Mouse (Mus musculus): Measurements from ENCODE around the gene Cyp46a1.

The Cyp46a1 gene

DNA sequence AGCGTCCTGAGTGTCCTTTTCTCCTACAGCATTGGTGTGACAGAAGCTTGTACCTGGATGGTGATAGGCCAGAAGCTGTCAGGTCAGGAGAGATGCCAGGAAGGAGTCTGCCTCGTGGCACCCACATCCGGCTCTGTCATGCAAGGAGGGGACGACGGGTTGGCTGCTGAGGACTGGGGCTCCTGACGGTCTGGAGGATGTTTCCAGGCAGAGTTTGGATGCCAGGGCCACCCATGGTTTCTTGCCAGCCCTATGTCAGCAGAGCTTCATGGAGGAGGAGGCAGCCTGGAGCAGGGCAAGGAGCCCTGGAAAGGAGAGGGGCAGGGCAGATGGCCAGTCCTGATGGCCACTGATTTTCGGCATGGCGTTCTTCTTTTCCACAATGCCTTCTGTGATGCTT lies 65.0 kb downstream of the Cyp46a1 start:
- DNase-seq (ENCODE audit: low spot score): no peak

- DNase-seq (ENCODE audit: low spot score): no peak
Observed at GRCm38 (mm10) chr12:108400951-108401350, 66.8 kb downstream of the Cyp46a1 start.

DNA sequence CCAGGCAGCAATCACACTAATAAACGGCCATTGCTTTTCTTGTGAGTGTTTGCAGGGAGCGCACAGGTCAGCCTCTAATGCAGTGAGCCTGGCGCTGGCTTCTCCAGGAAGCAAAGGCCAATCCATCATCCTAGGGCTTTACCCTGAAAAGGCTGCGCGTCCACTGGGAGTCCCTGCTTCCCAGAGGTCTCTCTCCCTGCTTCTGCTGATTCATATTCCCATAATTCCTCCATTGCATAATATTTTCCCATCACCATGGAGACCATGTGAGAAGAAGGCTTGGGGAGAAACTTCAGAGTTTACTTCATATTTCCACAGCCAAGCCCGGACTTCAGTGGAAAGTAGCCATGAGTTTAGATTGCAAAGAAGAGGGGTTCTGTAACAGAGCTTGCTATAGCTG lies 69.8 kb downstream of the Cyp46a1 start:
- DNase-seq (ENCODE audit: low spot score): peak; percentile 13

DNA sequence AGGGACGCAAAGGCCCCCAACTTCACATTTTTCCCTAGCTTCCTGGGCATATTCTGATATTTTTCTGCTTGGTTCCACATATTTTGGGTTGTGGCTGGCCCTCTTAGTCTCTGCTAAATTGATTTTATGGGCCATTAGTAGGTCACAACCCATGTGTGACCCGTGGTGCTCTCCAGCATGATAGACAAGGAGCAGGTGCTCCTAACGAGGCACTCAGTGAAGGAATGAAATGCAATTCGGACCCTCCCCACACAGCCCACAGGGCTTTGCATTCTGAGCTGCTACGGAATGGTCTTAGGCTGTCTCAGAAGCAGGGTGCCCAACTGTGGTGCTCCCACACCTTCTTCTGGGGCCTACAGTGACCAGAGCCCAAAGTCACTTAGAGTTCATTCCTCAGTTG lies 74.9 kb downstream of the Cyp46a1 start:
- DNase-seq (ENCODE audit: low spot score): no peak

- DNase-seq (ENCODE audit: low spot score): no peak
Observed at GRCm38 (mm10) chr12:108410416-108411208, 76.4 kb downstream of the Cyp46a1 start.
